Mouse (Mus musculus): ENCODE measurements around the gene Draxin. TPM values are rescaled to one million over a fixed set of nuclear protein-coding genes. Genes with fewer than 3 reads are reported as not detected.

The Draxin gene
- polyA plus RNA-seq, 1 experiment from 2014 or later: 3.8 TPM

GRCm38 (mm10) chr4:148147714-148148113, 17.2 kb upstream of the Draxin start:
- H3K9me3 ChIP-seq (ENCODE audit: control insufficient read depth, low read length): no peaks in the 10 kb centered on the region
- 0 out of 2 replicates have a peak, but pooled peaks cover 2% of the 10 kb centered on the region for H3K4me1 ChIP-seq (replicated peaks; ENCODE audit: control insufficient read depth, insufficient read depth, low read length)
- no peak overlapping the region for H3K4me2 ChIP-seq (ENCODE audit: low read depth, low read length, severe bottlenecking)
- no peak overlapping the region for H3K4me3 ChIP-seq (ENCODE audit: low read depth, low read length)
- DNase-seq (ENCODE audit: low spot score) (no peak), ATAC-seq (replicated peaks; ENCODE audit: low FRiP score) (no peak)
- H3K9ac ChIP-seq (ENCODE audit: low read length): no peak overlapping the region
- 94% methylated on average over 2 of the region's 2 CpGs for WGBS
- H3K36me3 ChIP-seq (ENCODE audit: control insufficient read depth, insufficient read depth, low read length): peaks cover 2% of the 10 kb centered on the region; the same call in 1 of the 2 replicates
- no peaks in the 10 kb centered on the region for H3K27me3 ChIP-seq (ENCODE audit: control insufficient read depth, insufficient read depth, low read length)
- H3K27ac ChIP-seq (ENCODE audit: low read depth, low read length): no peak overlapping the region

DNA sequence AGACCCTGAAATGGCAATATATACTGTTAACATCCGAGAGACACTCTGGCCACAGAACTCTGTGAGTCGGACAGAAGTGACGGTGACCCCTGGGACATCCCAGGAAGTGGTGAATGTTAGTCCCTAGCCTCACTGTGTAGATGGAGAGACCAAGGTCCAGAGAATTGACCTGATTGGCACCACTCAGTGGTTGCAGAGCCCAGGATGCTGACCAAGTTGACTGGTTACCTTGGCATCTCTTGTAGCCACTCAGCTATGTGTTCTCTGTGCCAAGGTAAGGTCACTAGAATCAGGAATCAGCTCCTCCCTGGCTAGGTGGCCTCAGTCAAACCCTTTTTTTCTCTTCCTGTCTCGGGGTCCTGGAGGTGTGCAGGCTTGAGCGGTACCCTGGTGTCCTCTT, 13.2 kb upstream of the Draxin start:
- Histone ChIP-seq H3K27ac (ENCODE audit: low read depth, low read length) (no peak overlapping the region), H3K9ac (ENCODE audit: low read length) (no peak overlapping the region), H3K27me3 (ENCODE audit: control insufficient read depth, insufficient read depth, low read length) (no peaks in the 10 kb centered on the region; the same call in 1 of the 2 replicates), H3K36me3 (ENCODE audit: control insufficient read depth, insufficient read depth, low read length) (peaks cover 2% of the 10 kb centered on the region; the same call in 1 of the 2 replicates), H3K4me3 (ENCODE audit: low read depth, low read length) (no peak overlapping the region), H3K4me2 (ENCODE audit: low read depth, low read length, severe bottlenecking) (no peak overlapping the region), H3K4me1 (replicated peaks; ENCODE audit: control insufficient read depth, insufficient read depth, low read length) (peaks cover 2% of the 10 kb centered on the region; the same call in 1 of the 2 replicates), H3K9me3 (ENCODE audit: control insufficient read depth, low read length) (no peaks in the 10 kb centered on the region)
- DNase-seq (ENCODE audit: low spot score) (no peak), ATAC-seq (replicated peaks; ENCODE audit: low FRiP score) (no peak)
- 96% methylated on average over 5 of the region's 5 CpGs for whole genome bisulfite sequencing

DNA sequence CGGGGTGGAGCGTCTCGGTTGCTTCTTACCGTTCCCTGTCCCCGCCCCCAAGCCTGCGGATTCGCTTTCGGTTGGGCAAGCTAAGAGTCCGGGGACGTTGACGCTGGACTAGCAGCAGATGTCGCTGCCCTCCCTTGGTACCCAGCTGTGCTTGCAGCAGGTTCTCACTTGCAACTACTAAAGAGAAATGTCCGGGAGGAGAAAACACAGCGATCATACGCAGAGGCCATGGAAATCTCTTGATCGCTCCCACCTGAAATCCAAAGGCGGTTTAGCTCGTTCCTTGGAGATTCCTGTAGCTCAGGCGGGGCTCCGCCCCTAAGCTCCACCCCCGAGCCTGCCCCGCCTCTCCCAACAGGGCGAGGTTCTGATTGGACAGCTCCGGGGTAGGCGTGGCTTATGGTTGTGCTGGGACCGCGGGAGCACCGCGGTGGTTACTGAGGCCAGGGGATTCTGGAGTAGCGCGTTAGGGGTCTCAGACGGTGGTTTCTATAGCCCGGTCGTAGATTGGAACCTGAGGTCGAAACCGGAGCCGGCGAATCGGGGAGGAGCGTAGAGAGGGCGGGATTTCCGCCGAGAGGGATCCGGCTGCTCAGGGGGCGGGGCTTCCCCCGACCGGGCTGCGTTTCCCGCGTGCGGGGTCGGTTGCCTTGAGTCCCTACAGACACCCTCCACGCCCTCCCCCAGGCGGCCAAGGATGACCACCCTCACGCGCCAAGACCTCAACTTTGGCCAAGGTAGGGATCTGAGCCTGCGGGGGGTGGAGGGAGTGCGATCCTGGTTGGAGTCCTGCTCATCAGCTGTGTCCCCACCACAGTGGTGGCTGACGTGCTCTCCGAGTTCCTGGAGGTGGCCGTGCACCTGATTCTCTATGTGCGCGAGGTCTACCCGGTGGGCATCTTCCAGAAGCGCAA, 9.9 kb upstream of the Draxin start:
- Histone ChIP-seq H3K4me2 (ENCODE audit: low read depth, low read length, severe bottlenecking) (peak overlapping the region; percentile 72), H3K27me3 (ENCODE audit: control insufficient read depth, insufficient read depth, low read length) (peaks cover 4% of the 10 kb centered on the region; the same call in 1 of the 2 replicates), H3K9me3 (ENCODE audit: control insufficient read depth, low read length) (no peaks in the 10 kb centered on the region), H3K9ac (ENCODE audit: low read length) (peak overlapping the region; percentile 67), H3K4me3 (ENCODE audit: low read depth, low read length) (peak overlapping the region; percentile 63), H3K36me3 (ENCODE audit: control insufficient read depth, insufficient read depth, low read length) (no peaks in the 10 kb centered on the region), H3K4me1 (replicated peaks; ENCODE audit: control insufficient read depth, insufficient read depth, low read length) (peaks cover 2% of the 10 kb centered on the region; the same call in 1 of the 2 replicates), H3K27ac (ENCODE audit: low read depth, low read length) (peak overlapping the region; percentile 81)
- WGBS: under 1% methylated on average over 65 of the region's 65 CpGs
- ATAC-seq (replicated peaks; ENCODE audit: low FRiP score): peak; percentile 95
- DNase-seq (ENCODE audit: low spot score): peak; percentile 96

- Histone ChIP-seq H3K9ac (ENCODE audit: low read length) (peak overlapping the region; percentile 67), H3K4me3 (ENCODE audit: low read depth, low read length) (peak overlapping the region; percentile 63), H3K27me3 (ENCODE audit: control insufficient read depth, insufficient read depth, low read length) (peaks cover 4% of the 10 kb centered on the region; the same call in 1 of the 2 replicates), H3K9me3 (ENCODE audit: control insufficient read depth, low read length) (no peaks in the 10 kb centered on the region), H3K27ac (ENCODE audit: low read depth, low read length) (no peak overlapping the region), H3K36me3 (ENCODE audit: control insufficient read depth, insufficient read depth, low read length) (no peaks in the 10 kb centered on the region), H3K4me1 (replicated peaks; ENCODE audit: control insufficient read depth, insufficient read depth, low read length) (peaks cover 2% of the 10 kb centered on the region; the same call in 1 of the 2 replicates), H3K4me2 (ENCODE audit: low read depth, low read length, severe bottlenecking) (peak overlapping the region; percentile 72)
- DNase-seq (ENCODE audit: low spot score) (peak; percentile 70), ATAC-seq (replicated peaks; ENCODE audit: low FRiP score) (peak; percentile 23)
- under 1% methylated on average over 12 of the region's 12 CpGs for WGBS
Measured at GRCm38 (mm10) chr4:148139767-148140097, 9.2 kb upstream of the Draxin start.

GRCm38 (mm10) chr4:148137503-148137902, 7.0 kb upstream of the Draxin start:
- no peak overlapping the region for H3K27ac ChIP-seq (ENCODE audit: low read depth, low read length)
- peaks cover 4% of the 10 kb centered on the region; the same call in 1 of the 2 replicates for H3K27me3 ChIP-seq (ENCODE audit: control insufficient read depth, insufficient read depth, low read length)
- no peak overlapping the region for H3K9ac ChIP-seq (ENCODE audit: low read length)
- no peak overlapping the region for H3K4me3 ChIP-seq (ENCODE audit: low read depth, low read length)
- 69% methylated on average over 8 of the region's 8 CpGs for WGBS
- ATAC-seq (replicated peaks; ENCODE audit: low FRiP score) (no peak), DNase-seq (ENCODE audit: low spot score) (no peak)
- no peak overlapping the region for H3K4me2 ChIP-seq (ENCODE audit: low read depth, low read length, severe bottlenecking)
- no peaks in the 10 kb centered on the region for H3K36me3 ChIP-seq (ENCODE audit: control insufficient read depth, insufficient read depth, low read length)
- peaks cover 2% of the 10 kb centered on the region; the same call in 1 of the 2 replicates for H3K4me1 ChIP-seq (replicated peaks; ENCODE audit: control insufficient read depth, insufficient read depth, low read length)
- H3K9me3 ChIP-seq (ENCODE audit: control insufficient read depth, low read length): no peaks in the 10 kb centered on the region

- peaks cover 4% of the 10 kb centered on the region; the same call in 1 of the 2 replicates for H3K4me1 ChIP-seq (replicated peaks; ENCODE audit: control insufficient read depth, insufficient read depth, low read length)
- no peak overlapping the region for H3K9ac ChIP-seq (ENCODE audit: low read length)
- no peaks in the 10 kb centered on the region for H3K36me3 ChIP-seq (ENCODE audit: control insufficient read depth, insufficient read depth, low read length)
- 86% methylated on average over 8 of the region's 8 CpGs for WGBS
- H3K4me2 ChIP-seq (ENCODE audit: low read depth, low read length, severe bottlenecking): no peak overlapping the region
- H3K27me3 ChIP-seq (ENCODE audit: control insufficient read depth, insufficient read depth, low read length): peaks cover 9% of the 10 kb centered on the region; the same call in 1 of the 2 replicates
- H3K9me3 ChIP-seq (ENCODE audit: control insufficient read depth, low read length): no peaks in the 10 kb centered on the region
- H3K27ac ChIP-seq (ENCODE audit: low read depth, low read length): no peak overlapping the region
- ATAC-seq (replicated peaks; ENCODE audit: low FRiP score) (no peak), DNase-seq (ENCODE audit: low spot score) (no peak)
- H3K4me3 ChIP-seq (ENCODE audit: low read depth, low read length): no peak overlapping the region
Measured at GRCm38 (mm10) chr4:148134988-148135387, 4.5 kb upstream of the Draxin start.

DNA sequence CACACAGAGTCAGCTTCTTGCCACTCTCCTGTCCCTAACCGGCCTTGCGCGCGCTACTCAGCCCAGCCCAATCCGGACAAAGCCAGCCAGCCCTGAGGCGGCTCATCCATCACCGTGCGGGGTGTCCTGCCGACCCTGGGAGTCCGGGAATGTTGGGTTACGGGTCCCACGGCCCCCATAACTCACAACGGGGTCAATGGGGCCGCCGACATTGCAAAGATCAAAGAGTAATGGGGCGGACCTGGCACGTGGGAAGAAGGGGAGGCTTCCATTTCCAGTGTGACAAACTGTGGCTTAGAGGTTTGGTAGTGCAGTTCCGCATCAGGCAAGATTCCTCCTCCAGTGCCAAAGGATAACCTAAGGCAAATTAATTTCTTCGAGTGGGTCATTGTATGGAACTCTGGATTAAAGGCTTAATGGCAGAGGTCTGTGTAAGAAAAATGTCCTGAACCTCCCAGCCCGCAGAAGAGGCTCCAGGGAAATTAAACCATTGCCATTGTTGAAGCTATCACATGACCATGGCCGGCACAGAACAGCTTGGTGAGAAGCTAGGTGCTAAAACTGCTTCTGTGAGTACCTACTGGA, 1.1 kb upstream of the Draxin start:
- ATAC-seq (replicated peaks; ENCODE audit: low FRiP score) (peak; percentile 62), DNase-seq (ENCODE audit: low spot score) (peak; percentile 81)
- Histone ChIP-seq H3K4me2 (ENCODE audit: low read depth, low read length, severe bottlenecking) (peak overlapping the region; percentile 87), H3K9ac (ENCODE audit: low read length) (peak overlapping the region; percentile 96), H3K27ac (ENCODE audit: low read depth, low read length) (peak overlapping the region; percentile 85), H3K36me3 (ENCODE audit: control insufficient read depth, insufficient read depth, low read length) (no peaks in the 10 kb centered on the region), H3K4me1 (replicated peaks; ENCODE audit: control insufficient read depth, insufficient read depth, low read length) (peaks cover 6% of the 10 kb centered on the region; the same call in 1 of the 2 replicates), H3K27me3 (ENCODE audit: control insufficient read depth, insufficient read depth, low read length) (peaks cover 5% of the 10 kb centered on the region; the same call in 1 of the 2 replicates), H3K4me3 (ENCODE audit: low read depth, low read length) (peak overlapping the region; percentile 64), H3K9me3 (ENCODE audit: control insufficient read depth, low read length) (no peaks in the 10 kb centered on the region)
- under 1% methylated on average over 20 of the region's 21 CpGs for WGBS

DNA sequence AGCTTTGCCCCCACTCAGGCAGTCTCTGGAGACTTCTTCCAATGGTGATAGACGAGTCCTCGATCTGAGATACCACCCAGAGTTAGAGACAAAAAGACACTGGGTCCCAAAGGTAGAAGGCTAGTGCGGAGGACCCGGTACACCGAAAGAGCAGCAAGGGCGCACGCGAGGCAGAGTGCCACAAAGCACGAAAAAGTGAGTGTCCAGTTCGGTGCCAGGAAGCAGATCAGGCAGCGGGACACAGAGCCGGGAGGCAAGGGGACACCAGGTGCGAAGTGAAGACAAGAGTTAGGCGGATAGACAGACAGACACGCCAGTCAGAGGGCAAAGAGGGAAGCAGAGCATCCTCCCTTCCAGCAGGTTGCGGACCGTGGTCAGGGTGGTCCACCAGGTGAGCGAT, 365 bp downstream of the Draxin start, which contains the start of gene Mad2l2:
Gene Mad2l2 (plus strand): TSS at position 252 of the 400 bp plus-strand sequence.
- Histone ChIP-seq H3K27ac (ENCODE audit: low read depth, low read length) (peak within 1 kb of the TSS; percentile 95), H3K27me3 (ENCODE audit: control insufficient read depth, insufficient read depth, low read length) (peaks cover 5% of the 10 kb centered on the region; the same call in 1 of the 2 replicates), H3K4me2 (ENCODE audit: low read depth, low read length, severe bottlenecking) (peak within 1 kb of the TSS; percentile 87), H3K9ac (ENCODE audit: low read length) (peak within 1 kb of the TSS; percentile 96), H3K4me1 (replicated peaks; ENCODE audit: control insufficient read depth, insufficient read depth, low read length) (peaks cover 6% of the 10 kb centered on the region; the same call in 1 of the 2 replicates), H3K36me3 (ENCODE audit: control insufficient read depth, insufficient read depth, low read length) (no peaks in the 10 kb centered on the region), H3K9me3 (ENCODE audit: control insufficient read depth, low read length) (no peaks in the 10 kb centered on the region), H3K4me3 (ENCODE audit: low read depth, low read length) (peak within 1 kb of the TSS; percentile 64)
- WGBS: under 1% methylated on average over 16 of the region's 18 CpGs
- DNase-seq (ENCODE audit: low spot score) (no peak), ATAC-seq (replicated peaks; ENCODE audit: low FRiP score) (peak; percentile 0; the same call in 1 of the 2 replicates)

Measured in forebrain, embryonic 11.5 days (tissue).